Mouse (Mus musculus) heart, postnatal 0 days (tissue): ENCODE measurements around the gene Eef2kmt.

Experiments
- CTCF ChIP-seq: IDR thresholded peaks from 2 replicates; pipeline ENCODE4 v1.5.1; 2016; ENCODE audit warnings: antibody characterized with exemption, control low read depth, low read depth
- EP300 ChIP-seq: IDR thresholded peaks from 2 replicates; pipeline ENCODE4 v1.6.1; 2016; ENCODE audit warnings: antibody characterized with exemption, low read depth

DNA sequence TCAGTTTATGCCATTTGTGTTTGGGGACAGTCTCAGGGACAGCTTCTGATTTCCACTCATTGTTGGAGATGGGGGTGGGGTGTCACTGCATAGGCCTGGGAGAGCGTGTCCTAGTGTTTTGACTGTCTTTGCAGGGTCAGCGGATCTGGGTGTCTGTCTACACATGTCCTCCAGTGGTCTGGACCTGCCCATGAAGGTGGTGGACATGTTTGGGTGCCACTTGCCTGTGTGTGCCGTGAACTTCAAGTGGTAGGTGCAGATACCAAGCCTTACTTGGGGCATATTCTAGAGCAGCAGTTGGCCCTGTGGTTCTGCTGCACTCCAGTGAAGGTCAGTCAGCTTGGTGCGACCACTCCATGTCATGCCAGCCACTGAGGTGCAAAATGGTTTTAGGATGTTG is 13.4 kb downstream of the Eef2kmt start:
- TF ChIP-seq CTCF, result no peak
- no peak for TF ChIP-seq EP300
